Mouse (Mus musculus) cerebellum, adult (tissue): ENCODE measurements around the gene Clec2d.
"Not testable (repeated sequence)": the region's sequence is repeated elsewhere in the genome, so short reads cannot be mapped to it uniquely, and the experiment has no call there.

Source experiments
- ATAC-seq: cut with Nextera tagmentation; 2 replicates; pipeline ENCODE4 v1.9.2; 2017; ENCODE audit warnings: mild to moderate bottlenecking, moderate library complexity, mixed read lengths; ENCODE audit not compliant: insufficient number of reproducible peaks, low FRiP score, low TSS enrichment

Gene Clec2d

GRCm38 (mm10) chr6:129180403-129181169 lies at the start of gene Clec2d:
Clec2d (plus strand) TSS chr6:129180615.
- peak; percentile 72 for ATAC-seq

DNA sequence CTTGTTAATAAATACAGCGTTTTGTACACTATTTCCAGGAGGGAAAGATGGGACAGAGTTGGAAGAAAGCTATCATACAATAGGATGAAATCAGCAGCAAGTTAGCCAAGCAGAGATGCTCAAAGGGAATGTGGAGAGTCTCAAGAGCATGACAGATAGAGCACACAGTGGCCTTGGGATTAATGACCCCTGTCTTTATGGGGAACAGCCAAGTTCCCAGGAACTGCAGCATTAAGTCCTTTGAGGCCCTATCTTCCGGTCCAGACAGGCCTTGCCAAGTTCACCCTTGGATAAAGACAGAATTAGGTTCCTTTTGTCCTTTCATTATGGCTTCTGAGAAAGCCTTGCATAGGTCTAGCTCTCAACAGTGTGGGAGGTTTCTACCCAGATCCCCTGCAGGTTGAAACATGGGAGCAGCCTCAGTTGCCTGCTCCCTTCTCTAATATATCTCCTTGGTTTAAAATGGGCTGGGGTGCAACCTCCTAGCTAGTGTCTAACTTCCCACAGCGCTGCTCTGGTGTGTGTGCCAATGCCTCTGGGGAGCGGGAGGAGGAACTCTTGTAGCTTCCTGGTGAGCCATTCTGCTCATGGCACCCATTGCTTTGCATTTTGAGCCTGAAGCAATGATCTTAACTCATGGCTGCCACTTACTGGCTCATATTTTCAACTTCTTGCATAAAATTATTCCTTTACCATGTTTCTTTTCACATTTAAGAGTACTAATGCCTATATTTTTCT lies 47.6 kb upstream of the Clec2d start:
- ATAC-seq = no peak

DNA sequence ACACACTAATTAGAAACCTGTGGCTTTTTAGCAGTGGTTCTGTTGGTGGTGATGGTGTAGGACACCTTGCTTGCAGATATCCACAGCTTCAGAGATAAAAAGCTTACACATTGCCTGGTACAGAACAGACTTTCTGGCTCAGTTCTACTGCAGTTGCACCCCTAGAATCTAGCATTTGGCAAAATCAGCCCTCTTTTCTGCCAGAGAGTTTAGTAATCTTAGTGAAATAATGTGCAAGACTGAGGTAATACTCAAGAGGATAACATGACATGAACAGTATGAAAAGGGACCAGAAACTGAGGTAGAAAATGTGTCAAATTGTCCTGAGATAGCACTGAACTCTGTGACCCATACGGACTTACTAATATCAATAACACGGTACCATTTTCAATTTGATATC lies 33.6 kb upstream of the Clec2d start:
- ATAC-seq = no peak

GRCm38 (mm10) chr6:129160103-129160502 lies 20.3 kb upstream of the Clec2d start:
- ATAC-seq = no peak

- no peak for ATAC-seq
Measured at GRCm38 (mm10) chr6:129161136-129161535, 19.3 kb upstream of the Clec2d start.

DNA sequence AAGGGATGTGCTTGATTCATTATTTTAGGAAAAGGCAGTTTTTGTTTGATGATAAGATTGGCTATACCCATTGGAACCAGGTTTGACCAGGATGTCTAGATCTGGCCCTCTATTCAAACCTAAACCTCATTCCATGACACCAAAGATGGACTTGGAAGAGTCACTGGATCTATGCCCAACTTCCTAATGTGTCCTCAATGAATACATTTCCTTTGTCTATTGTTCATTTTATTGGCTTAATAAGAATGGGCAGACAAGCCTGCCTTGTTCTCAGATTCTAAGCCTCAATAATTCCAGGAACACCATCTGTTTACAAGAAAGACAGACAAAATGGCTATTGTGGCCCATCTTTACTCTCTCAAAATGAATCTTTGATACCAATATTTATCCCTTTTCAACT lies 18.5 kb upstream of the Clec2d start:
- no peak for ATAC-seq

DNA sequence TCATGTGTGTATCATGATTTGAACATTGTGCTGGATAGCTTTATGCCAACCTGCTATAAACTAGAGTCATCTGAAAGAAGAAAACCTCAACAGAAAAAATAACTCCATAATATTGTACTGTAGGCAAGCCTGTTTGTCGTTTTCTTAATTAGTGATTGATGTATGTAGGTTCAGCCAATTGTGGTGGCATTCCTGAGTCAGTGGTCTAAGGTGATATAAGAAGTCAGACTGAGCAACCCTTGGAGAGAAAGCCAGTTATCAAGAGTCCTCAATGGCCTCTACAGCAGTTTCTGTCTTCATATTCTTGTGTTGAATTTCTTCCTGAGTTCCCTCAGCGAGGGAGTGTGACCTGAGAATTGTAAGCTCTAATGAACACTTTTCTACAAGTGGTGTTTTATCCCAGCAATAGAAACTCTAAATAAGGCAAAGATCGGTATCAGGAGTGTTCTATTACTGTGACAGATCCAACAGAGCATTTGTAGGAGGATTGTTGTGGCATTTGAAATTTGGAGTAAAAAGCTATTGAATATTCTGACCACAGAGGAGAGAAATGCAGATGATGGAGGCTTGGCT lies 17.7 kb upstream of the Clec2d start:
- no peak for ATAC-seq

DNA sequence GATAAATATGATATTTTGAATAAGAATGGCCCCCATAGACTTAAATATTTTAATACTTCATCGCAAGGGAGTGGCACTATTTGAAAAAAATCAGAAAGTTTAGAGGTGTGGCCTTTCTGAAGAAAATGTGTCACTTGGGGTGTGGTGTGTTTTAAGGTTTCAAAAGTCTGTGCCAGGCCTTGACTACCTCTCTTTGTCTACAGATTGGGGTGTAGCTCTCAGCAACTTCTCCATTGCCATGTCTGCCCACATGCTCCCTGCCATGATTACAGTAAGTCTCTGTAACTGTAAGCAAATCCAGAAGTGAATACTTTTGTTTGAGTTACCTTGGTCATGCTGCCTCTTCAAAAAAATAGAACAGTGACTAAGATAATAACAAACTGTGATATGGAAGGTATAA lies 16.8 kb upstream of the Clec2d start:
- no peak for ATAC-seq

- no peak for ATAC-seq
Measured at GRCm38 (mm10) chr6:129170925-129171324, 9.5 kb upstream of the Clec2d start.

DNA sequence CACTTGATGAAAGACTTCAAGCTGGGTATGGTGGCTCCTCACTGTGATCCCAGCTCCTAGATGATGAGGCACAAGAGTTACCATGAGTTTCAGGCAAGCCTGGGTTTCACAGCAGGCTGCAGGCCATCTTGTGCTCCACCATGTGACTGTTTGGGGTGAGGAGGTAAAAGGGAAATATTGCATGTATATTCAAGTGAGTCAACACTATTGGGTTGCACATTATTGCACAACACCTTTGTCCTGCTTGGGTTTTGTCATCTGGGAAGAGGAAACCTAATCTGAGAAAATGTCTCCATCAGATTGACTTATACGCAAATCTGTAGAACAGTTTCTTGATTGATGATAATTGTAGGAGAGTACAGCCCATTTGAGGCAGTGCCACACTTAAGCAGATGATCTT lies 8.7 kb upstream of the Clec2d start:
- ATAC-seq = no peak

- no peak for ATAC-seq
Measured at GRCm38 (mm10) chr6:129174836-129175235, 5.6 kb upstream of the Clec2d start.

DNA sequence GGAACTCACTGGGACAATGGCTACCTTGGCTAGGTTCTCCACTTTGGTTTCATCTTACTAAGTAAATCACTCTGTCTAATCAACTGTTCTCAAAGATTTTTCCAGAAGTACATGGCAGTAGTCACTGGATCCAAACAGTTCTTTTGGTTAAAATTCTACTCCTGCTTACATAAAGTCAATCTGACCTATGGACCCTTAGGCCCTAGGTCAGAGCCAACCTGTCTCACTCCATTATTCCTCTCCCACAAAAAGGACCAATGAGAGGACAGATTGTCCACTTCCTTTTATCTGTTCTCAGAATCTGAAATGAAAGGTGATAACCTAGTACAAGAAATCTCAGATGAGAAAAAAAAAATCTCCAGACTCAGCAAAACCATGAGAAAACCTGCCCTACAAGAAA lies 4.8 kb upstream of the Clec2d start:
- ATAC-seq = no peak

GRCm38 (mm10) chr6:129176621-129177020 lies 3.8 kb upstream of the Clec2d start:
- no peak for ATAC-seq

DNA sequence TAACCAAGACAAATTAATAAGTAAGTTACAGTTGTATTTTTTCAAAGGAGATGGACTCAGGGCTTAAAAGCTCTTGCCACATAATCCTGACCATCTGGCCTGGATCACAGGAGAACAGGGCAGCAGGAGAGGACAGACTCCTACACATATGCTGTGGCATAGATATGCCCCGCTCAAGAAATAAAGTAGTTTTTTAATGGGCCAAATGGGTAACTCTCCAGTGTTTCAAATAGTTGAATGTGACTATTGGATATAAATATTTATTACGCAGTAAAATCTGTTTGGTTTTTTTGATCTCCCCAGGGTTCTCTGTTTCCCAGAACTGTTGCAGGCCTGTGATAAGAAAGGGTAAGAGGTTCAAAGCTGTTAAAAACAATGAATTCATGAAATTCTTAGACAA lies 1.1 kb upstream of the Clec2d start:
- no peak for ATAC-seq

DNA sequence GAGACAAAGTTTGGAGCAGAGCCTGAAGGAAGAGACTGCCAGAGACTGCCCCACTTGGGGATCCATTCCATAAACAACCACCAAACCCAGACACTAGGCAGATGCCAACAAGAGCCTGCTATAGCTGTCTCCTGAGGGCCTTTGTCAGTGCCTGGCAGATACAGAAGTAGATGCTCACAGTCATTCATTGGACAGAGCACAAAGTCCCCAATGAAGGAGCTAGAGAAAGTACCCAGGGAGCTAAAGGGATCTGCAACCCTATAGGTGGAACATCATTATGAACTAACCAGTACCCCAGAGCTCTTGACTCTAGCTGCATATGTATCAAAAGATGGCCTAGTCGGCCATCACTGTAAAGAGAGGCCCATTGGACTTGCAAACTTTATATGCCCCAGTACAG lies 584 bp upstream of the Clec2d start:
- ATAC-seq = not testable (repeated sequence)

DNA sequence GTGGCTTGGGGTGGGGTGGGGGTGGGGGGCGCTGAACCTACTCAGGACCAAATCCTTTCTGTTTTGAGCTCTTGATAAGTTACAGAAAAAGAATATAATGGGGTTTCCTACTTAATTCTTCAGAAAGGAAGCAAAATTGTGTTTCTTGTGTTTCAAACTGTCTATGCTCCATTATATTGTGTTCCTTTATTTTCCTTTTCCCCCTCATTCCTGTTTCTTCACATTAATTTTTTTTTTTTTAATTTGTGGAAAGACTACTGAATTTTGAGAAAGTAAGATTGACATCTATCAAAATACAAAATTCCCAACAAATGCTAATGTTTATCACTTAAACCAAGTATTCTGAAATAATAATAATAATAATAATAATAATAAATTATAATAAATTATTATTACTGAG lies 834 bp downstream of the Clec2d start:
- ATAC-seq = no peak

DNA sequence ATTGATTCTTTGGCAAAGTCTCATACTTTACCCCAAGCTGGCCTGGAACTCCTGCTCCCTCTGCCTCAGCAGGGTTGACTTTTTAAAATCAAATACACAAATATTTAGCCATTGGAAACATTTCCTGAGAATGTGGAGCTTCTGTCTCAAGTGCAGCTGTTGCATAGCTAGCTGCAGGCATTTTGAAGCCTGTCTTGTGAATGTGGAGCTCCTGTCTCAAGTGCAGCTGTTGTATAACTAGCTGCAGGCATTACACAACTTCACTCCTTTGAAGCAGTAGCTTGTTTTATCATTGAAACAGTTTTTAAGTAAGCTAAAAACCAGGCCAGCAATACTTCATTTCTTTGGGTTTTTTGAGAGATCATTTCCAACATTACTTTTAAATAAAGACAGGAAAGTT lies 1.3 kb downstream of the Clec2d start:
- no peak for ATAC-seq

DNA sequence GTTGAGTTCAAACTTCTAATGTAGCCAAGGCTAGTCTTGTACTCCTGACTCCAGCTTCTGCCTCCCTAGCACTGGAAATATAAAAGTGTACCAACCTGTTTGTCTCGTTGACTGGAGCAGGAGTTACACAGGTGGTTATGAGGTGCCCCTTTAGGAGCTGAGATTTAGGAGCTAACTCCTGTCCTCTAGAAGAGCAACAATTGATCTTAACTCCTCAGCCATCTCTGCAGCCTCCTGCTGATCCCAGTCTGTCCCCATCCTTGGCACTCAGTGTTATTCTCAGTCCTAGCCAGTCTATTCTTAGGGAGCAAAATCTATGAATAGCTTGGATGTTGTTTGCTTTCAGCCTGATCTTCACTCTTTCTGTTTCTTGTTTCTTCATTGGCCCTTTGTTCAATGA lies 2.1 kb downstream of the Clec2d start:
- ATAC-seq = no peak

- not testable (repeated sequence) for ATAC-seq
Measured at GRCm38 (mm10) chr6:129184001-129184400, 3.6 kb downstream of the Clec2d start.

DNA sequence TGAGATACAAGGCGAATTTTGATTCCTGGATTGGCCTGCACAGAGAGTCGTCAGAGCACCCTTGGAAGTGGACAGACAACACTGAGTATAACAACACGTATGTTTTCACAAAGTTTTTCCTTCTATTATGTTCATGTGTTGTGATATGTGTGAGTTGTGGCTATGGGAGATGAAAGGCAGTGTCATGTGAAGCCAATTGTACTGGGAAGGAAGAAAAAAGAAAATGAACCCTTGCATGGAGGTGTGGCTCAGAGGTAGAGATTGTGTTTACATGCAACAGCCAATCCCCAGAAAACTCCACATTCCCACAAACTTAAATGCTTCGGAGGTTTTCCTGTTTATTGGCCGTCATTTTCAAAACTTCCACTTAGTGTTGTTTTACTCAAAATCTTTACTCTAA lies 4.4 kb downstream of the Clec2d start:
- no peak for ATAC-seq

DNA sequence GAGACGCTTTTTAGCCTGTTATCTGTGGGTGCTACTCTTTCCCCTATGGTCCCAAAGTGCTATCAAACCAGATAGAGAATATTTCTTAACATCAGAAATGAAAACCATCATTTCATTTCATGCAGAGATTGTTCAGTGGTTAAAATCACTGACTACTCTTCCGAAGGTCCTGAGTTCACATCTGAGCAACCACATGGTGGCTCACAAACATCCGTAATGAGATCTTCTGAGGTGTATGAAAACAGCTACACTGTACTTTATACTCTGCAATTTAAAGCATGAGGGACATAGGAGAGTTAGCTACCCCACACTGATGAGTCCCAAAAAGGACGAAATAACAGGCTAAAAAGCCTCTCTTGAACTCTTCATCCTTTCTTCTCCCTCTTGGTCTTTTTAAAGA lies 5.6 kb downstream of the Clec2d start:
- ATAC-seq = no peak
